Mouse (Mus musculus) hindbrain, postnatal 0 days (tissue): ENCODE measurements around the gene Boc. TPM values are rescaled to one million over a fixed set of nuclear protein-coding genes. Genes with fewer than 3 reads are reported as not detected.

Experiments
- ATAC-seq: fragments of 200-750 bp; cut with Nextera tagmentation; 2 replicates; pipeline ENCODE4 v1.8.0; 2017; ENCODE audit warnings: mild to moderate bottlenecking, moderate TSS enrichment, moderate library complexity
- DNase-seq: peaks from one replicate; pipeline ENCODE4 v3.0.0-alpha.2; 2015; ENCODE audit warnings: low spot score
- H3K27ac ChIP-seq: fragments of 300-500 bp; sonication (generic); 2 replicates; pipeline ENCODE4 v1.5.1; 2014; ENCODE audit warnings: mild to moderate bottlenecking
- H3K27me3 ChIP-seq: fragments of 300-500 bp; sonication (generic); 2 replicates; pipeline ENCODE4 v1.6.1; 2014; ENCODE audit warnings: low read length, mixed read lengths; ENCODE audit not compliant: insufficient read depth
- H3K36me3 ChIP-seq: fragments of 300-500 bp; sonication (generic); 2 replicates; pipeline ENCODE4 v1.6.1; 2014; ENCODE audit warnings: low read length, mixed read lengths; ENCODE audit not compliant: insufficient read depth
- H3K4me1 ChIP-seq: fragments of 300-500 bp; sonication (generic); 2 replicates; pipeline ENCODE4 v1.6.1; 2014; ENCODE audit warnings: antibody characterized with exemption, low read length, mixed read lengths; ENCODE audit not compliant: insufficient read depth
- H3K4me2 ChIP-seq: fragments of 300-500 bp; sonication (generic); 2 replicates; pipeline ENCODE4 v1.6.1; 2014; ENCODE audit warnings: low read depth, mild to moderate bottlenecking, low read length, moderate library complexity, mixed read lengths
- H3K4me3 ChIP-seq: fragments of 300-500 bp; sonication (generic); 2 replicates; pipeline ENCODE4 v1.5.1; 2014; ENCODE audit warnings: low read length
- H3K9ac ChIP-seq: fragments of 300-500 bp; sonication (generic); replicated peaks from 2 replicates; pipeline ENCODE4 v1.6.1; 2014; ENCODE audit warnings: mild to moderate bottlenecking, low read length, moderate library complexity, mixed read lengths
- H3K9me3 ChIP-seq: fragments of 300-500 bp; sonication (generic); 2 replicates; pipeline ENCODE4 v1.6.1; 2016; ENCODE audit warnings: low read length, mixed read lengths
- CTCF ChIP-seq: IDR thresholded peaks from 2 replicates; pipeline ENCODE4 v1.5.1; 2016; ENCODE audit warnings: antibody characterized with exemption, control low read depth, low read depth
- WGBS: fragments of 180-500 bp; shearing (Covaris S2); extraction: QIAGEN DNeasy Blood & Tissue Kit; methylation state at CpG from one replicate; pipeline ENCODE4 v1.1.7; 2014; 5-methylcytosine and 5-hydroxymethylcytosine counted together
- polyA plus RNA-seq: library from polyadenylated mRNA; unstranded; fragments of >200 nt; fragmentation: Nextera tagmentation; extraction: Ambion mirVana; gene quantifications from 2 replicates; pipeline ENCODE4 v1.2.1, GENCODE M21; 2015
- total RNA-seq: library from RNA; depleted of rRNA; stranded (reverse); fragments of >200 nt; gene quantifications from 2 replicates; pipeline ENCODE4 v1.2.3, GENCODE M21; 2014

Gene Boc
- total and polyA plus RNA-seq, 2 experiments from 2014 or later = 6.8 to 45.5 TPM

GRCm38 (mm10) chr16:44560214-44560613 is 1.5 kb upstream of the Boc start:
- no peak for TF ChIP-seq CTCF
- Histone ChIP-seq H3K27me3 (no peaks in the 10 kb centered on the region), H3K4me1 (no peaks in the 10 kb centered on the region; the same call in 1 of the 2 replicates), H3K4me3 (no peak overlapping the region), H3K9ac (no peak overlapping the region), H3K27ac (no peak overlapping the region), H3K4me2 (no peak overlapping the region), H3K9me3 (no peaks in the 10 kb centered on the region), H3K36me3 (no peaks in the 10 kb centered on the region)
- ATAC-seq = no peak
- WGBS = 25% methylated on average over 1 of the region's 1 CpGs
- DNase-seq = no peak

GRCm38 (mm10) chr16:44559330-44559695 is 616 bp upstream of the Boc start:
- Histone ChIP-seq H3K4me1 (no peaks in the 10 kb centered on the region; the same call in 1 of the 2 replicates), H3K4me3 (peak overlapping the region; percentile 81), H3K9ac (no peak overlapping the region; the same call in 1 of the 2 replicates), H3K9me3 (no peaks in the 10 kb centered on the region), H3K36me3 (no peaks in the 10 kb centered on the region), H3K27me3 (no peaks in the 10 kb centered on the region), H3K4me2 (peak overlapping the region; percentile 80), H3K27ac (no peak overlapping the region)
- DNase-seq (no peak), ATAC-seq (no peak)
- WGBS = 13% methylated on average over 5 of the region's 5 CpGs
- no peak for TF ChIP-seq CTCF

- no peaks in the 10 kb centered on the region for H3K27me3 ChIP-seq
- H3K27ac ChIP-seq = peak overlapping the region; percentile 87
- H3K4me1 ChIP-seq = peaks cover 2% of the 10 kb centered on the region
- WGBS = 0% methylated on average over 47 of the region's 47 CpGs
- ATAC-seq = peak; percentile 80
- TF ChIP-seq CTCF = peak; percentile 45
- no peaks in the 10 kb centered on the region for H3K9me3 ChIP-seq
- no peaks in the 10 kb centered on the region for H3K36me3 ChIP-seq
- peak overlapping the region; percentile 80 for H3K4me2 ChIP-seq
- peak overlapping the region; percentile 79 for H3K9ac ChIP-seq
- peak; percentile 81 for DNase-seq
- peak overlapping the region; percentile 81 for H3K4me3 ChIP-seq
Measured at GRCm38 (mm10) chr16:44557661-44558470, 831 bp downstream of the Boc start.

- WGBS = 24% methylated on average over 7 of the region's 7 CpGs
- no peaks in the 10 kb centered on the region for H3K36me3 ChIP-seq
- H3K9ac ChIP-seq = peak overlapping the region; percentile 79
- ATAC-seq (no peak), DNase-seq (no peak)
- H3K4me2 ChIP-seq = peak overlapping the region; percentile 80
- no peak for TF ChIP-seq CTCF
- H3K27ac ChIP-seq = peak overlapping the region; percentile 87
- peaks cover 10% of the 10 kb centered on the region for H3K4me1 ChIP-seq
- H3K9me3 ChIP-seq = no peaks in the 10 kb centered on the region
- peak overlapping the region; percentile 81 for H3K4me3 ChIP-seq
- no peaks in the 10 kb centered on the region for H3K27me3 ChIP-seq
Measured at GRCm38 (mm10) chr16:44557084-44557483, 1.6 kb downstream of the Boc start.

GRCm38 (mm10) chr16:44555791-44556709 is 2.6 kb downstream of the Boc start:
- Histone ChIP-seq H3K4me2 (peak overlapping the region; percentile 80), H3K9me3 (no peaks in the 10 kb centered on the region), H3K27ac (peak overlapping the region; percentile 87; the same call in 1 of the 2 replicates), H3K4me3 (peak overlapping the region; percentile 81), H3K4me1 (peaks cover 13% of the 10 kb centered on the region), H3K27me3 (no peaks in the 10 kb centered on the region), H3K9ac (peak overlapping the region; percentile 79), H3K36me3 (no peaks in the 10 kb centered on the region)
- no peak for TF ChIP-seq CTCF
- no peak for ATAC-seq
- 32% methylated on average over 9 of the region's 9 CpGs for WGBS
- no peak for DNase-seq

GRCm38 (mm10) chr16:44553861-44554260 is 4.8 kb downstream of the Boc start:
- H3K27me3 ChIP-seq = no peaks in the 10 kb centered on the region
- no peak overlapping the region for H3K4me3 ChIP-seq
- H3K36me3 ChIP-seq = no peaks in the 10 kb centered on the region
- H3K4me1 ChIP-seq = peaks cover 33% of the 10 kb centered on the region
- no peak for ATAC-seq
- no peaks in the 10 kb centered on the region for H3K9me3 ChIP-seq
- TF ChIP-seq CTCF = no peak
- H3K9ac ChIP-seq = no peak overlapping the region
- WGBS = 41% methylated on average over 8 of the region's 8 CpGs
- H3K4me2 ChIP-seq = peak overlapping the region; percentile 44
- H3K27ac ChIP-seq = 0 out of 2 replicates have a peak overlapping the region, but pooled peaks have one; percentile 38
- DNase-seq = no peak
